Mouse (Mus musculus) liver, embryonic 16.5 days (tissue): ENCODE measurements around the gene Ptger4. TPM values are rescaled to one million over a fixed set of nuclear protein-coding genes. Genes with fewer than 3 reads are reported as not detected.

Experiments used
- ATAC-seq: fragments of 200-750 bp; cut with Nextera tagmentation; 2 replicates; pipeline ENCODE4 v1.8.0; 2017; ENCODE audit warnings: low read depth, mild to moderate bottlenecking, moderate number of reproducible peaks, moderate library complexity
- H3K27ac ChIP-seq: fragments of 300-500 bp; sonication (generic); 2 replicates; pipeline ENCODE4 v1.5.1; 2014; ENCODE audit warnings: mild to moderate bottlenecking, low read length
- H3K27me3 ChIP-seq: fragments of 300-500 bp; sonication (generic); 2 replicates; pipeline ENCODE4 v1.6.1; 2014; ENCODE audit warnings: low read depth, low read length, mixed read lengths; ENCODE audit not compliant: control insufficient read depth, insufficient read depth
- H3K36me3 ChIP-seq: fragments of 300-500 bp; sonication (generic); 2 replicates; pipeline ENCODE4 v1.6.1; 2014; ENCODE audit warnings: mild to moderate bottlenecking; ENCODE audit not compliant: control insufficient read depth, insufficient read depth
- H3K4me1 ChIP-seq: fragments of 300-500 bp; sonication (generic); 2 replicates; pipeline ENCODE4 v1.6.1; 2014; ENCODE audit warnings: low read depth, low read length, mixed read lengths; ENCODE audit not compliant: control insufficient read depth
- H3K4me2 ChIP-seq: fragments of 300-500 bp; sonication (generic); 2 replicates; pipeline ENCODE4 v1.6.1; 2014; ENCODE audit warnings: low read depth, low read length, mixed read lengths
- H3K4me3 ChIP-seq: fragments of 300-500 bp; sonication (generic); 2 replicates; pipeline ENCODE4 v1.5.1; 2014; ENCODE audit warnings: low read depth, mild to moderate bottlenecking, low read length
- H3K9ac ChIP-seq: fragments of 300-500 bp; sonication (generic); 2 replicates; pipeline ENCODE4 v1.6.1; 2014; ENCODE audit warnings: low read depth, low read length
- H3K9me3 ChIP-seq: fragments of 300-500 bp; sonication (generic); replicated peaks from 2 replicates; pipeline ENCODE4 v1.6.1; 2016; ENCODE audit warnings: low read length; ENCODE audit not compliant: control insufficient read depth
- WGBS: fragments of 180-500 bp; shearing (Covaris S2); extraction: QIAGEN DNeasy Blood & Tissue Kit; methylation state at CpG from one replicate; pipeline ENCODE4 v1.1.7; 2014; ENCODE audit not compliant: insufficient replicate concordance; 5-methylcytosine and 5-hydroxymethylcytosine counted together
- polyA plus RNA-seq: library from polyadenylated mRNA; unstranded; fragments of >200 nt; fragmentation: Nextera tagmentation; extraction: Ambion mirVana; gene quantifications from 2 replicates; pipeline ENCODE4 v1.2.1, GENCODE M21; 2015

Gene Ptger4
- polyA plus RNA-seq, 1 experiment from 2014 or later: 1.1 TPM

DNA sequence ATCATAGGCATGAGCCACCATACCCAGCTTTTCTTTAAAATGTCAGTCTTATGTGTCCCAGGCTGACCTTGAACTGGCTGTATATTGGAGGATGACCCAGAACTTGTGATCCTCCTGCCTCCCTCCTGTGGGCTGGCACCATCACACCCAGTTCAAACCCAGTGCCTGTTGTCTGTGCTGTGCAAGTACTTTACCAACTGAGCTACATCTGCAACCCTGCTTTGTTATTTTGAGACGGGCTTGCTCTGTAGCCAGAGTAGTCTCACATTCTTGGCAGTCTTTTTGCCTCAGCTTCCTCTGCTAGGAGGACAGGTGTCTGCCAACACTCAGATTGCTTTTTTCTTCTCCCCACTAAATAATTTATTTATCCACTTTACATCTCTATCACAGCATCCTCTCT is 86.6 kb downstream of the Ptger4 start:
- Histone ChIP-seq H3K9ac (no peak overlapping the region), H3K36me3 (no peaks in the 10 kb centered on the region), H3K4me2 (no peak overlapping the region), H3K27me3 (no peaks in the 10 kb centered on the region), H3K27ac (no peak overlapping the region), H3K9me3 (no peaks in the 10 kb centered on the region), H3K4me3 (no peak overlapping the region), H3K4me1 (peaks cover 10% of the 10 kb centered on the region)
- 82% methylated on average over 1 of the region's 1 CpGs for WGBS
- no peak for ATAC-seq

Other genes starting within 250 kb of the Ptger4 start
- not detected in 2 replicates for gene C7, start 180.4 kb downstream of the Ptger4 start, polyA plus RNA-seq
- 1.5 and 1.7 TPM in 2 replicates for gene Card6, start 135.6 kb downstream of the Ptger4 start, polyA plus RNA-seq
- gene Rpl37, start 127.5 kb downstream of the Ptger4 start, polyA plus RNA-seq: 249 and 306 TPM in 2 replicates
- gene Prkaa1, start 100.3 kb downstream of the Ptger4 start, polyA plus RNA-seq: 11.8 and 12.3 TPM in 2 replicates
- gene Ttc33, start 58.7 kb downstream of the Ptger4 start, polyA plus RNA-seq: 14.1 and 16.1 TPM in 2 replicates